Mouse (Mus musculus) stomach, embryonic 16.5 days (tissue): ENCODE data around the gene Gp1bb. TPM values are rescaled to one million over a fixed set of nuclear protein-coding genes. Genes with fewer than 3 reads are reported as not detected.

ENCODE experiments used
- ATAC-seq: fragments of 200-750 bp; cut with Nextera tagmentation; 2 replicates; pipeline ENCODE4 v1.8.0; 2017; ENCODE audit warnings: moderate number of reproducible peaks, moderate TSS enrichment; ENCODE audit not compliant: insufficient read depth, low FRiP score
- H3K27ac ChIP-seq: fragments of 300-500 bp; sonication (generic); 2 replicates; pipeline ENCODE4 v1.5.1; 2014; ENCODE audit warnings: low read length
- H3K27me3 ChIP-seq: fragments of 300-500 bp; sonication (generic); 2 replicates; pipeline ENCODE4 v1.6.1; 2014; ENCODE audit warnings: low read length, control low read depth, mixed read lengths; ENCODE audit not compliant: control insufficient read depth, insufficient read depth
- H3K36me3 ChIP-seq: fragments of 300-500 bp; sonication (generic); 2 replicates; pipeline ENCODE4 v1.6.1; 2014; ENCODE audit warnings: low read length; ENCODE audit not compliant: control insufficient read depth, insufficient read depth
- H3K4me1 ChIP-seq: fragments of 300-500 bp; sonication (generic); 2 replicates; pipeline ENCODE4 v1.6.1; 2014; ENCODE audit warnings: low read length, control low read depth, mixed read lengths; ENCODE audit not compliant: control insufficient read depth, insufficient read depth
- H3K4me2 ChIP-seq: fragments of 300-500 bp; sonication (generic); 2 replicates; pipeline ENCODE4 v1.6.1; 2014; ENCODE audit warnings: low read depth, low read length, mixed read lengths
- H3K4me3 ChIP-seq: fragments of 300-500 bp; sonication (generic); replicated peaks from 2 replicates; pipeline ENCODE4 v1.5.1; 2014; ENCODE audit warnings: mild to moderate bottlenecking, low read length
- H3K9ac ChIP-seq: fragments of 300-500 bp; sonication (generic); 2 replicates; pipeline ENCODE4 v1.6.1; 2014; ENCODE audit warnings: low read length
- H3K9me3 ChIP-seq: fragments of 300-500 bp; sonication (generic); replicated peaks from 2 replicates; pipeline ENCODE4 v1.6.1; 2016; ENCODE audit warnings: low read length, control low read depth; ENCODE audit not compliant: control insufficient read depth
- WGBS: fragments of 180-500 bp; shearing (Covaris S2); extraction: QIAGEN DNeasy Blood & Tissue Kit; methylation state at CpG from one replicate; pipeline ENCODE4 v1.1.7; 2014; 5-methylcytosine and 5-hydroxymethylcytosine counted together
- polyA plus RNA-seq: library from polyadenylated mRNA; unstranded; fragments of >200 nt; fragmentation: Nextera tagmentation; extraction: Ambion mirVana; gene quantifications from 2 replicates; pipeline ENCODE4 v1.2.1, GENCODE M21; 2015

Gene Gp1bb
- polyA plus RNA-seq, 1 experiment from 2014 or later: 0.68 TPM

- Histone ChIP-seq H3K4me2 (peak overlapping the region; percentile 64), H3K9ac (0 out of 2 replicates have a peak overlapping the region, but pooled peaks have one; percentile 5), H3K4me1 (peaks cover 20% of the 10 kb centered on the region), H3K4me3 (peak overlapping the region; percentile 44), H3K36me3 (no peaks in the 10 kb centered on the region), H3K27me3 (peaks cover 83% of the 10 kb centered on the region), H3K27ac (no peak overlapping the region), H3K9me3 (no peaks in the 10 kb centered on the region)
- 5% methylated on average over 67 of the region's 67 CpGs for WGBS
- no peak for ATAC-seq
Observed at GRCm38 (mm10) chr16:18582426-18583148, 39.6 kb downstream of the Gp1bb start.

- WGBS: 2% methylated on average over 55 of the region's 66 CpGs
- H3K4me2 ChIP-seq: peak overlapping the region; percentile 64
- peak overlapping the region; percentile 44 for H3K4me3 ChIP-seq
- 0 out of 2 replicates have a peak overlapping the region, but pooled peaks have one; percentile 5 for H3K9ac ChIP-seq
- ATAC-seq: no peak
- peaks cover 17% of the 10 kb centered on the region for H3K4me1 ChIP-seq
- no peaks in the 10 kb centered on the region for H3K36me3 ChIP-seq
- H3K9me3 ChIP-seq: no peaks in the 10 kb centered on the region
- H3K27me3 ChIP-seq: peaks cover 81% of the 10 kb centered on the region
- no peak overlapping the region for H3K27ac ChIP-seq
Observed at GRCm38 (mm10) chr16:18581623-18582205, 40.5 kb downstream of the Gp1bb start.

GRCm38 (mm10) chr16:18581050-18581622 is 41.1 kb downstream of the Gp1bb start:
- Histone ChIP-seq H3K36me3 (no peaks in the 10 kb centered on the region), H3K9ac (no peak overlapping the region)

GRCm38 (mm10) chr16:18580389-18580788 is 41.8 kb downstream of the Gp1bb start:
- no peak overlapping the region for H3K4me2 ChIP-seq
- H3K36me3 ChIP-seq: no peaks in the 10 kb centered on the region
- no peak for ATAC-seq
- H3K9me3 ChIP-seq: no peaks in the 10 kb centered on the region
- H3K4me3 ChIP-seq: no peak overlapping the region
- H3K27ac ChIP-seq: no peak overlapping the region
- WGBS: 33% methylated on average over 2 of the region's 2 CpGs
- peaks cover 8% of the 10 kb centered on the region for H3K4me1 ChIP-seq
- peaks cover 68% of the 10 kb centered on the region for H3K27me3 ChIP-seq
- no peak overlapping the region for H3K9ac ChIP-seq

More at GRCm38 (mm10) chr16:18581050-18581622, 41.1 kb downstream of the Gp1bb start:
- peak overlapping the region; percentile 64 for H3K4me2 ChIP-seq
- no peak overlapping the region for H3K27ac ChIP-seq
- ATAC-seq: no peak
- peaks cover 75% of the 10 kb centered on the region for H3K27me3 ChIP-seq
- H3K4me1 ChIP-seq: peaks cover 13% of the 10 kb centered on the region
- 13% methylated on average over 21 of the region's 21 CpGs for WGBS
- no peaks in the 10 kb centered on the region for H3K9me3 ChIP-seq
- peak overlapping the region; percentile 44 for H3K4me3 ChIP-seq

- Histone ChIP-seq H3K27me3 (peaks cover 40% of the 10 kb centered on the region), H3K9ac (no peak overlapping the region), H3K4me3 (no peak overlapping the region), H3K27ac (no peak overlapping the region), H3K9me3 (no peaks in the 10 kb centered on the region), H3K36me3 (no peaks in the 10 kb centered on the region), H3K4me2 (no peak overlapping the region), H3K4me1 (peaks cover 8% of the 10 kb centered on the region)
- no peak for ATAC-seq
- WGBS: 46% methylated on average over 5 of the region's 5 CpGs
Observed at GRCm38 (mm10) chr16:18577599-18578160, 44.5 kb downstream of the Gp1bb start.

GRCm38 (mm10) chr16:18577071-18577470 is 45.1 kb downstream of the Gp1bb start:
- no peaks in the 10 kb centered on the region for H3K36me3 ChIP-seq
- H3K4me3 ChIP-seq: no peak overlapping the region
- no peaks in the 10 kb centered on the region for H3K9me3 ChIP-seq
- peaks cover 34% of the 10 kb centered on the region for H3K27me3 ChIP-seq
- H3K9ac ChIP-seq: no peak overlapping the region
- H3K27ac ChIP-seq: no peak overlapping the region
- H3K4me2 ChIP-seq: no peak overlapping the region
- WGBS: 48% methylated on average over 3 of the region's 3 CpGs
- ATAC-seq: no peak
- H3K4me1 ChIP-seq: peaks cover 8% of the 10 kb centered on the region

- Histone ChIP-seq H3K9me3 (no peaks in the 10 kb centered on the region), H3K27ac (no peak overlapping the region), H3K4me1 (no peaks in the 10 kb centered on the region), H3K4me3 (no peak overlapping the region), H3K9ac (no peak overlapping the region), H3K36me3 (no peaks in the 10 kb centered on the region), H3K27me3 (peaks cover 6% of the 10 kb centered on the region; the same call in 1 of the 2 replicates), H3K4me2 (no peak overlapping the region)
- WGBS: 64% methylated on average over 8 of the region's 8 CpGs
- ATAC-seq: no peak
Observed at GRCm38 (mm10) chr16:18574196-18574595, 48.0 kb downstream of the Gp1bb start.
